Mouse (Mus musculus) induced T-regulatory cell, adult 2 months (primary cell): ENCODE results near the gene Cpeb4.

Source experiments
- DNase-seq: peaks from one replicate; pipeline ENCODE4 v3.0.0-alpha.2; 2012; ENCODE audit warnings: low read depth

Gene Cpeb4

GRCm38 (mm10) chr11:31899166-31899565 is 27.2 kb downstream of the Cpeb4 start:
- no peak for DNase-seq

GRCm38 (mm10) chr11:31900736-31901135 is 28.7 kb downstream of the Cpeb4 start:
- no peak for DNase-seq

DNA sequence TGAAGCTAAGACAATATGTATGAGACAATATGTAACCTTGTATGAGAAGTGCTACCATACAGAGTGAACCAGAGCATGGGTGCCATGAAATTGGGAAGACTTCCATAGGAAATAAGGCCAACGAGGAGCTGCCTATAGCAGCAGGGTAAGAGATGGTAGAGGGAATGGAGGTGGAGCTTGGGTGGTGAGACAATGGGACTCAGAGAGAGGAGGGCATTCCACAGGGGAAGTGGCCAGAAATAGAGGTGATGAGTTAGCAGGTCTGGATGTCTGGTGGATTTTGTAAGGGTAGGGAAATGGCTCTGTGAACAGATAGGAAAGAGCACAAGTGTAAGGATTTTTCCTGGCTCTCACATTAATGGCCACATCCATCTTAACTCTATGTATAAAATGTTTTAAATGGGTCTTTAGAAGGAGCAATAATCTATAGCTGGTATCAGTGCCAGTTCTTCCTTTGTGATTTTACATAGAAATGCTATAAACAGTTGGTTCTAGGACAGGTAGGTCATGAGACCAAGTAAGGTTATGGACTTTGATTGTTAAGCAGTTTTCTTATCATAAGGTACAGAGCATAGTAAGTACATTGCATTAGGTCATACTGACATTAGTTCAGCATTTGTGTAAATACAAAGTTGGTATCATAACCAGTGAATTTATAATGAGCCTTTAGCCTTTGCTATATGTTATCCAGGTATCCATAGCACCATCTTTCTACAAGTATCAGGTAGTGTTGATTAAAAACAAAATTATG is 30.4 kb downstream of the Cpeb4 start:
- no peak for DNase-seq

DNA sequence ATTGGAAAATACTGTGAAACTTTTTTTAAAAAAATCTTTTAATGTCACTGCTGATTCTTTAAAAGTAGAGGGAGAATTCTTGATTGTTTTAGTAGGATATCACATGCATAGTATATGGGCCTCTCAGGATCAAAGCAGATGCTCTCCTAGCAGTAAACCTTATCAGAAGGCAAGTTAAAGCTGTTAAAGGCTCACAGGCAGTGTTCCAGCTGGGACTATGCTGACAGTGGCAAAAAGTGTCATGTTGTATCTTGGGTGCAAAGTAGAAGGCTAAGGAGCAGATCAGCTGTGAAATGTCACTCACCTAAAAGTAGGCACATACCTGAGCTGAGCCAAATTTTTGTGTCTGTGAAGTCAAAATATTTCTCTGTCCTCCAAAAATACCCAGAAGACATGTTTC is 34.5 kb downstream of the Cpeb4 start:
- DNase-seq: no peak

- no peak for DNase-seq
These were observed 35.6 kb downstream of the Cpeb4 start for GRCm38 (mm10) chr11:31907650-31908049.

GRCm38 (mm10) chr11:31912958-31913357 is 40.9 kb downstream of the Cpeb4 start:
- DNase-seq: no peak

GRCm38 (mm10) chr11:31917769-31918168 is 45.8 kb downstream of the Cpeb4 start:
- DNase-seq: no peak

- DNase-seq: no peak
These were observed 58.0 kb downstream of the Cpeb4 start for GRCm38 (mm10) chr11:31930051-31930450.

GRCm38 (mm10) chr11:31935652-31936051 is 63.6 kb downstream of the Cpeb4 start:
- no peak for DNase-seq

- no peak for DNase-seq
These were observed 65.0 kb downstream of the Cpeb4 start for GRCm38 (mm10) chr11:31936910-31937525.

DNA sequence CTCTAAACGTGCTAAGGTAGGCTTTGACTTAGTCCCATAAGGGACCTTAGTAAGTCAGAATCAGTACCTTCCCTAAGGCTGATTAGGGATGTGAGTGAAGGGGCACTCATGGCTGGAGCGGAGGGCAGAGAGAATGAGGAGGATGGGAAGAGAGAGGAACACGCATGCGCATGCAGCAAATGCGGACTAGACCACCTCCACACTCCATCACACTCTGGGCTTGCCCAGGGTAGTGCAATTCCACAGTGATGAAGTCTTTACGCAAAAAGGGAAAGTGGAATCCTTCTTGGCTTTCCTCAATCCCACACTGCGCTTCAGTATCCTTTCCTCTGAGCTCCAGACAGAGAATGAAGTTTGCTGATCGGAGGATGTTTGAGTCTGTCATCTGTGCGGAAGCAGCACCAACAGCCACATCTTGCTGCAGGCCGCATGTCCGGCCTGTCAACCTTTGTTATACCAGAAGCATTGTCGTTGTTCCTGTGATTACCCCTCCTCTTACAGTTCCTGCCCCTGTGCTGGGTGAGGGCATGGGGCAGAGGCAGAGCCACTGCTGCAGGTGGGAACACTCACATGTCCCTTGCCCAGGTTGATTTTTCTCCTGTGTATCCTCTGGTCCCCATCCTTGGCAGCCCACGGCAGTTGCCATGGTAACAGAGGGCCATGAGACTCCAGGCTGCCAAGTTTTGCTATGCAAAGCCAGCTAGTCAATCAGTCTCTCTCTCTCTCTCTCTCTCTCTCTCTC is 69.1 kb downstream of the Cpeb4 start:
- no peak for DNase-seq

- DNase-seq: peak; percentile 54
These were observed 69.9 kb downstream of the Cpeb4 start for GRCm38 (mm10) chr11:31941640-31942638.

GRCm38 (mm10) chr11:31945471-31945870 is 73.5 kb downstream of the Cpeb4 start:
- DNase-seq: peak; percentile 17

GRCm38 (mm10) chr11:31948462-31949330 is 76.7 kb downstream of the Cpeb4 start:
- peak; percentile 84 for DNase-seq

- peak; percentile 94 for DNase-seq
These were observed 77.3 kb downstream of the Cpeb4 start for GRCm38 (mm10) chr11:31949331-31949785.

DNA sequence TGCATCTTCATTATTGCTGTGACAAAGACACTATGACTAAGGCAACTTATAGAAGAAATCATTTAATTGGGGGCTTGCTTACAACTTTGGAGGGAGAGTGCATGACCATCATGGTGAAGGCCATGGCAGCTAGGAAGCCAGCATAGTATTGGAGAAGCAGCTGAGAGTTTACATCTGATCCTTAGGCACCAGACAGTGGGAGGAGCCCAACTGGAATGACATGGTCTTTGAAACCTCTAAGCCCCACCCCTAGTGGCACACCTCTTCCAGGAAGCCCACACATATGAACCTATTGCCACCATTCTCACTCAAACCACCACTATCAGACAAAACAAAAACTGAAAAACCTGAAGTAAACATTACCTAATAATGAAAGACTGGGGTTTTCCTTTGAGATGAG is 88.1 kb downstream of the Cpeb4 start:
- DNase-seq: no peak

- no peak for DNase-seq
These were observed 92.0 kb downstream of the Cpeb4 start for GRCm38 (mm10) chr11:31963993-31964392.

DNA sequence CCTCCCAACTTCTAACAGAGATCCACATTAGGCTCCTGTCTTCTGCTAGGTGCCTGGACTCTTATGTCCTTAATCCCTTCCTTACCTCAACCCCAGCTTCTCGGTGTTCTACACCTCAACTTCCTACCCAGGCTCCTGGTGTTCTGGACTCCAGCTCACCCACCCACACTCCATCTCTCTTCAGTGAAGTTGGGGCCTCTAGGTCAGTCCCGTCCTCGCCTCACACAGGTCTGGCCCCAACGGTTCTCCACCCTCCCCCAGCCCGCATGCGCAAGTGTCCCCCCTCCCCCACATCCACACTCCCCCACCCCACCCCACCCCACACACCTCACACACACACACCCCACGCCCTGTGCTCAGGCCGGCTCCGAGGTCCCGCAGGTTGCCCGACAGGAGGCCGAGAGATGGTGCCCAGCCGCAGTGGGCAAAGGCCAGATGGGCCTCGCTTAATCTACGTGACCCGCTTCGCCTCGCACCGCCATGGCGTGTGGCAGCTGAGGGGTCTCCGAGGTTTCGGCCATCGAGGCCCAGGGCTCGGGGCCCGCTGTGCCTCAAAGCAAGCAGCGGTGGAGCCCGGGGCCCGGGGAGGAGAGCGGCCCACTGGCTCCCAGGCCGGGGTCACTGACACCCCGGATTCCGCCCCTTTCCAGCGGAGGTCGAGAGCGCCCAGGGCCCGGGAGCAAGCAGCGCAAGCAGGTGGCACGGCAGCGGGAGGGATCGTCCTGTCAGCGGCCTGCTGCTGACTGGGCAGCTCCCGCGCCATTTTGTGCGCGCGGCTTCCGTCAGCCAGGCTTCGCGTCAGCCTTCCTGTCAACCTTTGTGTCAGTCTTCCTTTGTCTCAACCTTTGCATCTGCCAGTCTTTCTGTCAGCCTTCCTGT is 93.5 kb downstream of the Cpeb4 start, which contains the start of gene 4930524B15Rik:
TSS of gene 4930524B15Rik (plus strand) at position 337 of the 879 bp plus-strand sequence.
- DNase-seq: no peak

DNA sequence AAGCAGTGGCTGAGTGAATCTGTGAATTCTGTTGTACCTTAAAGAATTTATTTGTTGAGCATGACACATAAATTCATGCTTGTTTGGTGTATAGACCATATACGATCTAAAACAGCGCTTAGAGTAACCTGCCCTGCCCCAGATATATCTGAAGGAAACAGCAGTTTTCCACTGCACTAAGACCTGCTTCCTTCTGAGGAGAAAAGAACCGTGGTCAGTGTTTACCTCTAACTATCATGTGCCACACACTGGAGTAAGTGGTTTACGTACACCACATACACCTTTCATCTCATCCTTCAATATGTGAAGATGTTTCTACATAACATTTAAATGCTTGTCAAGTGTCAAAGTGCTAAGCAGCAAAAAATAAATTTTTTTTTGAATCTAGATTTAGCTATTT is 102.1 kb downstream of the Cpeb4 start:
- no peak for DNase-seq

- no peak for DNase-seq
These were observed 102.8 kb downstream of the Cpeb4 start for GRCm38 (mm10) chr11:31974826-31975225.
